Mouse (Mus musculus): ENCODE measurements at regions not wholly inside any gene's neighbourhood (a gene's known extent, or its start where the extent isn't known, plus 50 kb on each side); places are given as distances from the start of the nearest gene placed in this dataset.

GRCm38 (mm10) chr11:114448776-114449401 is 219.4 kb upstream of the Rpl38 start:
- TF ChIP-seq CTCF (IDR thresholded peaks at IDR 0.05; ENCODE audit: insufficient read depth, low read depth, low read length) (no peak), POLR2A (IDR thresholded peaks at IDR 0.05; ENCODE audit: insufficient read depth, low read depth, low read length) (no peak)
